Mouse (Mus musculus) ES-E14 (cell line): ENCODE measurements around the gene Ebf3.

ENCODE experiments used
- CHD2 ChIP-seq: IDR thresholded peaks from 2 replicates; pipeline ENCODE4 v1.6.1; 2014; ENCODE audit warnings: mild to moderate bottlenecking, low read depth, low read length, inconsistent platforms
- HCFC1 ChIP-seq: IDR thresholded peaks from 2 replicates; pipeline ENCODE4 v1.6.1; 2012; ENCODE audit warnings: low read length, inconsistent platforms, borderline replicate concordance; ENCODE audit not compliant: insufficient read depth
- MAFK ChIP-seq: IDR thresholded peaks from 2 replicates; pipeline ENCODE4 v1.6.1; 2014; ENCODE audit warnings: mild to moderate bottlenecking, low read depth, low read length, inconsistent platforms; ENCODE audit not compliant: insufficient read depth
- ZC3H11A ChIP-seq: IDR thresholded peaks from 2 replicates; pipeline ENCODE4 v1.6.1; 2012; ENCODE audit warnings: low read depth, mild to moderate bottlenecking, inconsistent platforms, low read length, borderline replicate concordance
- ZNF384 ChIP-seq: IDR thresholded peaks from 2 replicates; pipeline ENCODE4 v1.6.1; 2012; ENCODE audit warnings: low read depth, low read length, inconsistent platforms

GRCm38 (mm10) chr7:137313183-137313903 lies 902 bp downstream of the Ebf3 start:
- TF ChIP-seq ZC3H11A (no peak), CHD2 (no peak), ZNF384 (no peak), MAFK (no peak), HCFC1 (no peak)
